Mouse (Mus musculus): ENCODE measurements at regions not wholly inside any gene's neighbourhood (a gene's known extent, or its start where the extent isn't known, plus 50 kb on each side); places are given as distances from the start of the nearest gene placed in this dataset.

DNA sequence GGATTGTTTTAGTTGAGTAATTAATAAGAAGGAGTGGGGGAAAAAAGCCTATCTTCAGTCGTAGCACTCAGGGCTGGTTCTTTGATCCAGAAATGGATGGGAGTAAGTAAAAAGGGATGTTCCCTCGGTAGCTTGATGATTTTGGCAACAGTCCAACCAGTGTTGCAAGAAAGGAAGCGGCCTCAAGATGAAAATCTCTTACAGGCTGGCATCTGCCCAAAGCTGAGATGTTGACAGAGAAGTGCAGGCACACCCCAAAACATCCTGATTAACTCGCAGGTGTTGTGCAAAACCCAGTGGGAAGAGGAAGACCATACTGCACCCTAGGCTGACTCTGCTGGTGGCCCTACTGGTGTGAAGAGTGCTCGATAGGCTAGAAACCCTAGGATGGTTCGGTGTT, 178.0 kb downstream of the Dusp6 start:
- TF ChIP-seq POLR2A (IDR thresholded peaks at IDR 0.05; ENCODE audit: borderline replicate concordance, extremely low read depth, insufficient read depth, insufficient read length, poor library complexity, severe bottlenecking) (no peak), CTCF (IDR thresholded peaks at IDR 0.05; ENCODE audit: borderline replicate concordance, extremely low read depth, insufficient read depth, insufficient read length) (no peak)
